Mouse (Mus musculus): Measurements from ENCODE around the gene P4htm.
"Not testable (repeated sequence)": the region's sequence is repeated elsewhere in the genome, so short reads cannot be mapped to it uniquely, and the experiment has no call there.

Gene P4htm

GRCm38 (mm10) chr9:108596998-108597764 is at the start of gene P4htm:
Gene P4htm, minus strand, starts transcription at chr9:108597667.
- DNase-seq (ENCODE audit: low spot score) = no peak

GRCm38 (mm10) chr9:108639825-108640224 is 42.4 kb upstream of the P4htm start:
- DNase-seq (ENCODE audit: low spot score) = no peak

- no peak for DNase-seq (ENCODE audit: low spot score)
These were observed 37.9 kb upstream of the P4htm start for GRCm38 (mm10) chr9:108635415-108635814.

- no peak for DNase-seq (ENCODE audit: low spot score)
These were observed 36.4 kb upstream of the P4htm start for GRCm38 (mm10) chr9:108633846-108634245.

- no peak for DNase-seq (ENCODE audit: low spot score)
These were observed 34.9 kb upstream of the P4htm start for GRCm38 (mm10) chr9:108632375-108632774.

- no peak for DNase-seq (ENCODE audit: low spot score)
These were observed 34.3 kb upstream of the P4htm start for GRCm38 (mm10) chr9:108631631-108632256.

- no peak for DNase-seq (ENCODE audit: low spot score)
These were observed 33.2 kb upstream of the P4htm start for GRCm38 (mm10) chr9:108630683-108631082.

GRCm38 (mm10) chr9:108628141-108628540 is 30.7 kb upstream of the P4htm start:
- no peak for DNase-seq (ENCODE audit: low spot score)

GRCm38 (mm10) chr9:108626498-108626897 is 29.0 kb upstream of the P4htm start:
- peak; percentile 39 for DNase-seq (ENCODE audit: low spot score)

GRCm38 (mm10) chr9:108617301-108617700 is 19.8 kb upstream of the P4htm start:
- DNase-seq (ENCODE audit: low spot score) = no peak

- DNase-seq (ENCODE audit: low spot score) = no peak
These were observed 14.0 kb upstream of the P4htm start for GRCm38 (mm10) chr9:108611488-108611887.

- DNase-seq (ENCODE audit: low spot score) = no peak
These were observed 11.4 kb upstream of the P4htm start for GRCm38 (mm10) chr9:108608889-108609288.

GRCm38 (mm10) chr9:108607929-108608328 is 10.5 kb upstream of the P4htm start:
- DNase-seq (ENCODE audit: low spot score) = not testable (repeated sequence)

GRCm38 (mm10) chr9:108601986-108602385 is 4.5 kb upstream of the P4htm start:
- no peak for DNase-seq (ENCODE audit: low spot score)

GRCm38 (mm10) chr9:108600011-108600410 is 2.5 kb upstream of the P4htm start:
- DNase-seq (ENCODE audit: low spot score) = peak; percentile 53

- no peak for DNase-seq (ENCODE audit: low spot score)
These were observed 1.6 kb upstream of the P4htm start for GRCm38 (mm10) chr9:108599021-108599566.

- DNase-seq (ENCODE audit: low spot score) = no peak
These were observed 3.1 kb downstream of the P4htm start for GRCm38 (mm10) chr9:108594354-108594753.

GRCm38 (mm10) chr9:108591462-108591861 is 6.0 kb downstream of the P4htm start:
- no peak for DNase-seq (ENCODE audit: low spot score)

GRCm38 (mm10) chr9:108589229-108589628 is 8.2 kb downstream of the P4htm start:
- no peak for DNase-seq (ENCODE audit: low spot score)

- DNase-seq (ENCODE audit: low spot score) = peak; percentile 34
These were observed 9.8 kb downstream of the P4htm start for GRCm38 (mm10) chr9:108587571-108588180.

GRCm38 (mm10) chr9:108579344-108579690 is 18.1 kb downstream of the P4htm start:
- DNase-seq (ENCODE audit: low spot score) = peak; percentile 67

- peak; percentile 85 for DNase-seq (ENCODE audit: low spot score)
These were observed 18.7 kb downstream of the P4htm start, which contains the start of gene Wdr6 for GRCm38 (mm10) chr9:108578545-108579343. Gene Wdr6, minus strand, starts transcription at chr9:108578739.
